Mouse (Mus musculus) heart, embryonic 16.5 days (tissue): Measurements from ENCODE around the gene Rdh1. TPM values are rescaled to one million over a fixed set of nuclear protein-coding genes. Genes with fewer than 3 reads are reported as not detected.

Experiments
- ATAC-seq: fragments of 200-750 bp; cut with Nextera tagmentation; replicated peaks from 2 replicates; pipeline ENCODE4 v1.8.0; 2017; ENCODE audit warnings: moderate number of reproducible peaks; ENCODE audit not compliant: insufficient read depth, low FRiP score; ENCODE audit errors: extremely low read depth
- H3K27ac ChIP-seq: fragments of 300-500 bp; sonication (generic); 2 replicates; pipeline ENCODE4 v1.5.1; 2014; ENCODE audit warnings: mild to moderate bottlenecking, low read length, control low read depth, moderate library complexity
- H3K27me3 ChIP-seq: fragments of 300-500 bp; sonication (generic); 2 replicates; pipeline ENCODE4 v1.6.1; 2014; ENCODE audit warnings: low read length, mixed read lengths; ENCODE audit not compliant: control insufficient read depth, insufficient read depth
- H3K36me3 ChIP-seq: fragments of 300-500 bp; sonication (generic); 2 replicates; pipeline ENCODE4 v1.6.1; 2014; ENCODE audit not compliant: control insufficient read depth, insufficient read depth
- H3K4me1 ChIP-seq: fragments of 300-500 bp; sonication (generic); 2 replicates; pipeline ENCODE4 v1.6.1; 2014; ENCODE audit warnings: low read length, mixed read lengths; ENCODE audit not compliant: control insufficient read depth, insufficient read depth
- H3K4me2 ChIP-seq: fragments of 300-500 bp; sonication (generic); 2 replicates; pipeline ENCODE4 v1.6.1; 2014; ENCODE audit warnings: low read depth, mild to moderate bottlenecking, control low read depth, low read length
- H3K4me3 ChIP-seq: fragments of 300-500 bp; sonication (generic); 2 replicates; pipeline ENCODE4 v1.5.1; 2014; ENCODE audit warnings: mild to moderate bottlenecking, control low read depth, low read length
- H3K9ac ChIP-seq: fragments of 300-500 bp; sonication (generic); 2 replicates; pipeline ENCODE4 v1.6.1; 2014; ENCODE audit warnings: low read length, control low read depth
- H3K9me3 ChIP-seq: fragments of 300-500 bp; sonication (generic); replicated peaks from 2 replicates; pipeline ENCODE4 v1.6.1; 2016; ENCODE audit warnings: low read length; ENCODE audit not compliant: control insufficient read depth
- WGBS: fragments of 180-500 bp; shearing (Covaris S2); extraction: QIAGEN DNeasy Blood & Tissue Kit; methylation state at CpG from one replicate; pipeline ENCODE4 v1.1.7; 2014; 5-methylcytosine and 5-hydroxymethylcytosine counted together
- polyA plus RNA-seq: library from polyadenylated mRNA; unstranded; fragments of >200 nt; fragmentation: Nextera tagmentation; extraction: Ambion mirVana; gene quantifications from 2 replicates; pipeline ENCODE4 v1.2.1, GENCODE M21; 2015

The Rdh1 gene
- not detected in 2 replicates for polyA plus RNA-seq

GRCm38 (mm10) chr10:127759181-127760110, at the start of gene Rdh1, which contains the start of gene Rdh16f1:
Gene Rdh1 (plus strand): TSS chr10:127759721.
Gene Rdh16f1 (plus strand): TSS chr10:127759787.
- WGBS = 57% methylated on average over 8 of the region's 9 CpGs
- no peak for ATAC-seq
- no peaks in the 10 kb centered on the region for H3K27me3 ChIP-seq
- no peak within 1 kb of the TSS for H3K4me2 ChIP-seq
- H3K4me3 ChIP-seq = no peak within 1 kb of the TSS
- no peak within 1 kb of the TSS for H3K9ac ChIP-seq
- peaks cover 2% of the 10 kb centered on the region; the same call in 1 of the 2 replicates for H3K4me1 ChIP-seq
- no peaks in the 10 kb centered on the region for H3K36me3 ChIP-seq
- H3K9me3 ChIP-seq = no peaks in the 10 kb centered on the region
- no peak within 1 kb of the TSS for H3K27ac ChIP-seq

DNA sequence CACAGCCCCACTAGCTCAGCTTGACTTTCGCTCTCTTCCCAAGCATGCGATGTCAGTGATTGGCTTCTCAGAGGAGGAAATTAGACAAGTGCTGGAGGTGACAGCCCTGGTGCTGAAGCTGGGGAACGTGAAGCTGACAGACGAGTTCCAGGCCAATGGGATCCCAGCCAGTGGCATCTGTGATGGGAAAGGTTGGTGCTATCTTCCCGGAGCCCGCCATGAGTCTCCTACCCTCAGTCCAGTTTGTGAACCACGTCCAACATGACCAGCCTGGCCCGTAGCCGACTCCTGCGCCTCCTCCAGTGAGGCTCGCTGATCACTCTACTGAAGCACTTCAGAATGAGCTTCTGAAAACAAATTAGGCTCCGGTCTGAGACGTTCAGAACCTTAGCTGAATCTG, 49.2 kb upstream of the Rdh1 start:
- Histone ChIP-seq H3K4me1 (peaks cover 6% of the 10 kb centered on the region), H3K27me3 (no peaks in the 10 kb centered on the region), H3K27ac (no peak overlapping the region), H3K36me3 (no peaks in the 10 kb centered on the region), H3K4me2 (no peak overlapping the region), H3K9ac (no peak overlapping the region), H3K4me3 (no peak overlapping the region), H3K9me3 (no peaks in the 10 kb centered on the region)
- ATAC-seq = no peak
- WGBS = 55% methylated on average over 13 of the region's 13 CpGs

DNA sequence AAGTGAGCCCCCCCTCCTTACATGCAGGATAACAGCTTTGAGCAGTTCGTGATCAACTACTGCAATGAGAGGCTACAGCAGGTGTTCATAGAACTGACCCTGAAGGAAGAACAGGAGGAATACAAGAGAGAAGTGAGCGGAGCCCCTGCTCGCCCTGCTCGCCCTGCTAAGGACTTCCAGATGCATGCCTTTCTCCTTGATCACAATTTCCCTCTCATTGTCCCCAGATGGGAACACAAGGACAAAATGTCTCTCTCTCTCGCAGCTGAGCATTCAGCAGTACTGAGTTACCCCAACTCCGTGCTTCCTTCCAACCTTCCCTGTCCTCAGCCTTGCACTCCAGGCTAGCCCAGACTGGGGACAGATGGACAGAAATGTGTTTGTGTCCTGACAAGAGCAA, 46.8 kb upstream of the Rdh1 start:
- 68% methylated on average over 6 of the region's 6 CpGs for WGBS
- H3K27me3 ChIP-seq = no peaks in the 10 kb centered on the region
- no peak for ATAC-seq
- H3K4me3 ChIP-seq = no peak overlapping the region
- H3K4me2 ChIP-seq = no peak overlapping the region
- peaks cover 2% of the 10 kb centered on the region; the same call in 1 of the 2 replicates for H3K4me1 ChIP-seq
- H3K27ac ChIP-seq = no peak overlapping the region
- no peaks in the 10 kb centered on the region for H3K9me3 ChIP-seq
- H3K9ac ChIP-seq = no peak overlapping the region
- H3K36me3 ChIP-seq = no peaks in the 10 kb centered on the region

DNA sequence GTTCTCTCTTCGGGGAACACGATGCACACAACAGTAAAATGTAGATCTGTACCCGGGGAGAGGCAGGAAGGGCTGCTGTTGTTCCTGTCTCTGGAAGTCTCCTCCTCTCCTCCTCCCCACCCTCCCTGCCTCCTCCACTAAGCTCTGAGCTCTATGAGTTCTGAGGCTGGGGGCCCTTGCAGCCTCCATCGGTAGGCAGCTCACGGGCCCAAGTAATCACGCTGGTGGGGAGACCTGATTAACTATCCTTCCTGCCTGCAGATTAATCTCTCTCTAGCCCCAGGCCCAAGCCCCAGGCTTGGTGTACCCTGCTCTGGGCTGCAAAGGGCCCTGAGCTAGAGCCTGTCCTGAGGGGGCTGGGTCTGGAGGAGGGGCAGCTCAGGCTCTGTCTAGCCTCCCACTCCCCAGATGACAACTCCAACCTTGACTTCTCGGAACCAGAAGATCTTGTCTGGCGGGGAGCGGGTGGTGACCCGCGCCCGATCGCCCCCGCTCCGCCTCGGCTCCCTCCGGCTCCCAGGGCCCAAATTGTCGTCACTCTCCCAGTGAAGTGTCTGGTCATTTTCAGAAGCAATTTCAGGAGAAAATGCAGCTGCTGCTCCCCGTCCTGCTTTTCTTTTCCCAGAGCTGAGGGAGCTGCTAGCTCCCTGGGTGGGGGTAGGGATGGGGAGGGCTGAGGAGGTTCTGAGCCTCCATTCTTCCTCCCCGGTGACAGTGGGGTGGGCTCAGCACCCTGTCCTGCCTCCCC, 37.7 kb upstream of the Rdh1 start:
- Histone ChIP-seq H3K27me3 (peaks cover 26% of the 10 kb centered on the region), H3K36me3 (no peaks in the 10 kb centered on the region), H3K4me2 (peak overlapping the region; percentile 51), H3K4me3 (peak overlapping the region; percentile 5), H3K27ac (no peak overlapping the region), H3K9ac (peak overlapping the region; percentile 18), H3K4me1 (0 out of 2 replicates have a peak, but pooled peaks cover 2% of the 10 kb centered on the region), H3K9me3 (no peaks in the 10 kb centered on the region)
- ATAC-seq = no peak; the same call in 1 of the 2 replicates
- 11% methylated on average over 20 of the region's 20 CpGs for WGBS

- H3K4me1 ChIP-seq = 0 out of 2 replicates have a peak, but pooled peaks cover 2% of the 10 kb centered on the region
- no peaks in the 10 kb centered on the region for H3K36me3 ChIP-seq
- no peak within 1 kb of the TSS for H3K4me2 ChIP-seq
- H3K27me3 ChIP-seq = peaks cover 32% of the 10 kb centered on the region
- H3K27ac ChIP-seq = no peak within 1 kb of the TSS
- H3K9me3 ChIP-seq = no peaks in the 10 kb centered on the region
- WGBS = 74% methylated on average over 3 of the region's 3 CpGs
- H3K9ac ChIP-seq = no peak within 1 kb of the TSS
- no peak for ATAC-seq
- no peak within 1 kb of the TSS for H3K4me3 ChIP-seq
These were observed 35.3 kb upstream of the Rdh1 start, which contains the start of gene Tac2 for GRCm38 (mm10) chr10:127724178-127724577. Gene Tac2 (plus strand): TSS chr10:127724478.

DNA sequence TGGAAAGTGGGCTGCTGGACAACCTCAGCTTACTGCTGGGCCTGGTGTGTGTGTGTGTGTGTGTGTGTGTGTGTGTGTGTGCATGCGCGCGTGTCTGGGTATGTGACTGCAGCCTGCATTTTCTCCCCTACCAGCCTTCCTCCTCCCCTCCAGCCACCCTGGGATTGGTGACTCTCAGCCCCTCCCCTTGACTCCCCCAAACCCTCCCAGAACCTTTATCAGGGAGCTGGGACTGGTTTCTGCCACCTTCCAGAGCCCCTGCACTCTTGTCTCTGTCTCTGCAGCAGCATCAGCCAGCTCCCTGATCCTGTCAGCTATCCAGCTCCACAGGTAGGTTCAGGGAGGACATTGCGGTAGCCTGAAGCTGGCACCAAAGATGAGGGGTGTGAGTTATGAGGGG, 34.4 kb upstream of the Rdh1 start:
- Histone ChIP-seq H3K27ac (no peak overlapping the region), H3K27me3 (peaks cover 32% of the 10 kb centered on the region), H3K9ac (no peak overlapping the region), H3K4me2 (no peak overlapping the region), H3K9me3 (no peaks in the 10 kb centered on the region), H3K4me3 (no peak overlapping the region), H3K36me3 (no peaks in the 10 kb centered on the region), H3K4me1 (0 out of 2 replicates have a peak, but pooled peaks cover 2% of the 10 kb centered on the region)
- 44% methylated on average over 4 of the region's 4 CpGs for WGBS
- ATAC-seq = no peak

DNA sequence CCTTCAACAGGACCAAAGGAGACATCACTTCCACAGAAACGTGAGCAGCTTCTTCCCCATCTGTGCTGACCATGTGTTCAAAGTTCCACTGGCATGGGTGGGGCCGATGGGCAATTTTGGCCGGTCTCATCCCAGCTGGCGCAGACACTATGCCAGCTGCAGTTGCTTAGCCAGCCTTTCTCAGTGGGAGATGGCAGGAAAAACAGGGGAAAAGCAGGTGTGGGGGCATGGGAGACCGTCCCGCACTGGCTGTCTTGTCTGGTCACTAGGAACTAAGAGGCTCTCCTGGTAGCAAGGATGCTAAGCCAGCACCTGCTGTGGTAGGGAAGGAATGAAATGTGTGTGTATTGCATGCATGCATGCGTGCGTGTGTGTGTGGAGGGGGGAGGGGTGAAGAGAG, 31.1 kb upstream of the Rdh1 start:
- Histone ChIP-seq H3K27ac (no peak overlapping the region), H3K9me3 (no peaks in the 10 kb centered on the region), H3K4me2 (no peak overlapping the region), H3K4me1 (no peaks in the 10 kb centered on the region), H3K4me3 (no peak overlapping the region), H3K9ac (no peak overlapping the region), H3K27me3 (peaks cover 13% of the 10 kb centered on the region), H3K36me3 (no peaks in the 10 kb centered on the region)
- ATAC-seq = no peak
- 72% methylated on average over 8 of the region's 8 CpGs for WGBS

- no peak for ATAC-seq
These were observed 29.1 kb upstream of the Rdh1 start for GRCm38 (mm10) chr10:127730285-127730932.

More at GRCm38 (mm10) chr10:127730285-127730932, 29.1 kb upstream of the Rdh1 start:
- H3K4me3 ChIP-seq = no peak overlapping the region
- H3K9me3 ChIP-seq = no peaks in the 10 kb centered on the region
- no peak overlapping the region for H3K4me2 ChIP-seq
- no peak overlapping the region for H3K27ac ChIP-seq
- peaks cover 11% of the 10 kb centered on the region for H3K27me3 ChIP-seq
- no peaks in the 10 kb centered on the region for H3K4me1 ChIP-seq
- H3K36me3 ChIP-seq = no peaks in the 10 kb centered on the region
- 59% methylated on average over 11 of the region's 11 CpGs for WGBS
- H3K9ac ChIP-seq = no peak overlapping the region
